Mouse (Mus musculus): ENCODE measurements around the gene Rbm20. TPM values are rescaled to one million over a fixed set of nuclear protein-coding genes. Genes with fewer than 3 reads are reported as not detected.

The Rbm20 gene
- polyA plus RNA-seq, 1 experiment = 3.8 TPM

- Histone ChIP-seq H3K4me1 (ENCODE audit: control insufficient read depth, insufficient read depth, low read length) (no peaks in the 10 kb centered on the region), H3K4me3 (replicated peaks; ENCODE audit: extremely low read depth, low read depth, low read length) (no peak overlapping the region)
- TF ChIP-seq CTCF (IDR thresholded peaks at IDR 0.05; ENCODE audit: insufficient read depth, low read length) = no peak
- no peak for TF ChIP-seq POLR2A (IDR thresholded peaks at IDR 0.05; ENCODE audit: borderline replicate concordance, extremely low read depth, low read depth, low read length)
- DNase-seq = no peak
- 54% methylated on average over 4 of the region's 4 CpGs for WGBS
These were observed 33.8 kb downstream of the Rbm20 start for GRCm38 (mm10) chr19:53710861-53711260.

GRCm38 (mm10) chr19:53711261-53711890 is 34.3 kb downstream of the Rbm20 start:
- no peak for DNase-seq

GRCm38 (mm10) chr19:53712297-53713025 is 35.4 kb downstream of the Rbm20 start:
- WGBS = 59% methylated on average over 7 of the region's 7 CpGs
- TF ChIP-seq POLR2A (IDR thresholded peaks at IDR 0.05; ENCODE audit: borderline replicate concordance, extremely low read depth, low read depth, low read length) = no peak
- no peak for TF ChIP-seq CTCF (IDR thresholded peaks at IDR 0.05; ENCODE audit: insufficient read depth, low read length)

More at GRCm38 (mm10) chr19:53711261-53711890, 34.3 kb downstream of the Rbm20 start:
- 16% methylated on average over 8 of the region's 8 CpGs for WGBS
- Histone ChIP-seq H3K4me1 (ENCODE audit: control insufficient read depth, insufficient read depth, low read length) (no peaks in the 10 kb centered on the region), H3K4me3 (replicated peaks; ENCODE audit: extremely low read depth, low read depth, low read length) (no peak overlapping the region)
- TF ChIP-seq CTCF (IDR thresholded peaks at IDR 0.05; ENCODE audit: insufficient read depth, low read length) (no peak), POLR2A (IDR thresholded peaks at IDR 0.05; ENCODE audit: borderline replicate concordance, extremely low read depth, low read depth, low read length) (no peak)

GRCm38 (mm10) chr19:53713364-53713763 is 36.3 kb downstream of the Rbm20 start:
- H3K4me3 ChIP-seq (replicated peaks; ENCODE audit: extremely low read depth, low read depth, low read length) = no peak overlapping the region
- TF ChIP-seq POLR2A (IDR thresholded peaks at IDR 0.05; ENCODE audit: borderline replicate concordance, extremely low read depth, low read depth, low read length) (no peak), CTCF (IDR thresholded peaks at IDR 0.05; ENCODE audit: insufficient read depth, low read length) (no peak)
- H3K4me1 ChIP-seq (ENCODE audit: control insufficient read depth, insufficient read depth, low read length) = no peaks in the 10 kb centered on the region
- no peak for DNase-seq
- 50% methylated on average over 6 of the region's 6 CpGs for WGBS

More at GRCm38 (mm10) chr19:53712297-53713025, 35.4 kb downstream of the Rbm20 start:
- Histone ChIP-seq H3K4me1 (ENCODE audit: control insufficient read depth, insufficient read depth, low read length) (no peaks in the 10 kb centered on the region), H3K4me3 (replicated peaks; ENCODE audit: extremely low read depth, low read depth, low read length) (no peak overlapping the region)
- no peak for DNase-seq

GRCm38 (mm10) chr19:53716469-53716868 is 39.4 kb downstream of the Rbm20 start:
- no peak for DNase-seq
- Histone ChIP-seq H3K4me3 (replicated peaks; ENCODE audit: extremely low read depth, low read depth, low read length) (no peak overlapping the region), H3K4me1 (ENCODE audit: control insufficient read depth, insufficient read depth, low read length) (no peaks in the 10 kb centered on the region)
- TF ChIP-seq POLR2A (IDR thresholded peaks at IDR 0.05; ENCODE audit: borderline replicate concordance, extremely low read depth, low read depth, low read length) (no peak), CTCF (IDR thresholded peaks at IDR 0.05; ENCODE audit: insufficient read depth, low read length) (no peak)
- WGBS = 77% methylated on average over 7 of the region's 7 CpGs

GRCm38 (mm10) chr19:53717364-53717763 is 40.3 kb downstream of the Rbm20 start:
- no peak overlapping the region for H3K4me3 ChIP-seq (replicated peaks; ENCODE audit: extremely low read depth, low read depth, low read length)
- 89% methylated on average over 9 of the region's 9 CpGs for WGBS
- no peaks in the 10 kb centered on the region for H3K4me1 ChIP-seq (ENCODE audit: control insufficient read depth, insufficient read depth, low read length)
- no peak for DNase-seq
- TF ChIP-seq CTCF (IDR thresholded peaks at IDR 0.05; ENCODE audit: insufficient read depth, low read length) (no peak), POLR2A (IDR thresholded peaks at IDR 0.05; ENCODE audit: borderline replicate concordance, extremely low read depth, low read depth, low read length) (no peak)

- Histone ChIP-seq H3K4me1 (ENCODE audit: control insufficient read depth, insufficient read depth, low read length) (no peaks in the 10 kb centered on the region), H3K4me3 (replicated peaks; ENCODE audit: extremely low read depth, low read depth, low read length) (no peak overlapping the region)
- 85% methylated on average over 5 of the region's 5 CpGs for WGBS
- TF ChIP-seq CTCF (IDR thresholded peaks at IDR 0.05; ENCODE audit: insufficient read depth, low read length) (no peak), POLR2A (IDR thresholded peaks at IDR 0.05; ENCODE audit: borderline replicate concordance, extremely low read depth, low read depth, low read length) (no peak)
- no peak for DNase-seq
These were observed 45.1 kb downstream of the Rbm20 start for GRCm38 (mm10) chr19:53722186-53722585.

- DNase-seq = no peak
- TF ChIP-seq CTCF (IDR thresholded peaks at IDR 0.05; ENCODE audit: insufficient read depth, low read length) = no peak
- Histone ChIP-seq H3K4me1 (ENCODE audit: control insufficient read depth, insufficient read depth, low read length) (no peaks in the 10 kb centered on the region), H3K4me3 (replicated peaks; ENCODE audit: extremely low read depth, low read depth, low read length) (no peak overlapping the region)
- 75% methylated on average over 5 of the region's 5 CpGs for WGBS
These were observed 46.9 kb downstream of the Rbm20 start for GRCm38 (mm10) chr19:53724053-53724452.

- H3K4me3 ChIP-seq (replicated peaks; ENCODE audit: extremely low read depth, low read depth, low read length) = no peak overlapping the region
- no peaks in the 10 kb centered on the region for H3K4me1 ChIP-seq (ENCODE audit: control insufficient read depth, insufficient read depth, low read length)
- TF ChIP-seq POLR2A (IDR thresholded peaks at IDR 0.05; ENCODE audit: borderline replicate concordance, extremely low read depth, low read depth, low read length) (no peak), CTCF (IDR thresholded peaks at IDR 0.05; ENCODE audit: insufficient read depth, low read length) (no peak)
- DNase-seq = no peak
- WGBS = 49% methylated on average over 12 of the region's 12 CpGs
These were observed 49.2 kb downstream of the Rbm20 start for GRCm38 (mm10) chr19:53726340-53726739.

GRCm38 (mm10) chr19:53726755-53727154 is 49.6 kb downstream of the Rbm20 start:
- 66% methylated on average over 11 of the region's 11 CpGs for WGBS
- TF ChIP-seq POLR2A (IDR thresholded peaks at IDR 0.05; ENCODE audit: borderline replicate concordance, extremely low read depth, low read depth, low read length) (no peak), CTCF (IDR thresholded peaks at IDR 0.05; ENCODE audit: insufficient read depth, low read length) (no peak)
- no peak overlapping the region for H3K4me3 ChIP-seq (replicated peaks; ENCODE audit: extremely low read depth, low read depth, low read length)
- no peak for DNase-seq
- H3K4me1 ChIP-seq (ENCODE audit: control insufficient read depth, insufficient read depth, low read length) = no peaks in the 10 kb centered on the region

All from lung, adult 2 months (tissue).